Mouse (Mus musculus): ENCODE data around the gene Gpr157. TPM values are rescaled to one million over a fixed set of nuclear protein-coding genes. Genes with fewer than 3 reads are reported as not detected.

Gpr157 gene
- polyA plus RNA-seq, 1 experiment from 2014 or later, result 0.67 TPM

DNA sequence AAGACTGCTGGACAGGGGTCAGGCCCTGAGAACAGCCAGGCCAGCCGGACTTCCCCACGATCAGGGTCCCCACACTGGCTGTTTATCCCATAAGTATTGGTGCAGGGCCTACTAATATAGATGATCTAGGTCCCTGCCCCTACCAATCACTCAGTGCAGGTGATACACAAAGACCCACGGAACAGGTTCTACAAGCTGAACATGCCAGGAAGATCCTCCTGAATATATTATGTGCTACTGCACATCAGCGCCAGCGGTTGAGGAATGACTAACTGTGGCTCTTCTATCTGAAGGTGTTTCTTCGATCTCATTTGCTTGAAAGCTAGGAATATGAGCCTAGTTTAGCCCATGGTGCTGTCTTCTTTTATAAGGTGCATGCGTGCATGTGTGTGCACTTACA is 11.8 kb upstream of the Gpr157 start:
- ATAC-seq (ENCODE audit: low FRiP score), result no peak
- 89% methylated on average over 7 of the region's 7 CpGs for WGBS
- H3K27ac ChIP-seq (replicated peaks), result no peak overlapping the region

DNA sequence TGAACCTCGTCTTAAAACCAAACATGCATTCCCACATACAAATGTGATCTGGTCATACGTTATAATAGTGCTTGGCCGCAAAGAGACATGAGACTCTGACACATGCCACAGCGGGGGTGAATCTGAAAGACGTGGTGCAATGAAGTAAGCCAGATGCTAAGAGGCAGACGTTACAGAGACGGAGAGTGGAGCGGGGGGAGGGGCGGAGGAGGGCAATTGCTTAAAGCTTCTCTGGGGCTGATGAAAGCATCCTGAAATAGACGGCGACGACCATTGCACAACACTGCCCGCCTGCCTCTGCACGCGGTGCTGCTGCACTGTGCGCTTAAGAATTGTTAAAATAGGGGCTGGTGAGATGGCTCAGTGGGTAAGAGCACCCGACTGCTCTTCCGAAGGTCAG is 11.0 kb upstream of the Gpr157 start:
- no peaks in the 10 kb centered on the region for H3K9me3 ChIP-seq (replicated peaks)
- H3K36me3 ChIP-seq, result no peaks in the 10 kb centered on the region
- 41% methylated on average over 18 of the region's 18 CpGs for WGBS
- no peak for ATAC-seq (ENCODE audit: low FRiP score)
- no peaks in the 10 kb centered on the region for H3K4me1 ChIP-seq
- no peak overlapping the region for H3K27ac ChIP-seq (replicated peaks)
- no peaks in the 10 kb centered on the region for H3K27me3 ChIP-seq (replicated peaks)
- no peak overlapping the region for H3K9ac ChIP-seq (replicated peaks)
- H3K4me2 ChIP-seq, result no peak overlapping the region
- H3K4me3 ChIP-seq (replicated peaks), result no peak overlapping the region

More for the DNA sequence above, 11.8 kb upstream of the Gpr157 start:
- Histone ChIP-seq H3K9ac (replicated peaks) (no peak overlapping the region), H3K36me3 (no peaks in the 10 kb centered on the region), H3K9me3 (replicated peaks) (no peaks in the 10 kb centered on the region), H3K4me2 (no peak overlapping the region), H3K4me3 (replicated peaks) (no peak overlapping the region), H3K27me3 (replicated peaks) (no peaks in the 10 kb centered on the region), H3K4me1 (no peaks in the 10 kb centered on the region)

DNA sequence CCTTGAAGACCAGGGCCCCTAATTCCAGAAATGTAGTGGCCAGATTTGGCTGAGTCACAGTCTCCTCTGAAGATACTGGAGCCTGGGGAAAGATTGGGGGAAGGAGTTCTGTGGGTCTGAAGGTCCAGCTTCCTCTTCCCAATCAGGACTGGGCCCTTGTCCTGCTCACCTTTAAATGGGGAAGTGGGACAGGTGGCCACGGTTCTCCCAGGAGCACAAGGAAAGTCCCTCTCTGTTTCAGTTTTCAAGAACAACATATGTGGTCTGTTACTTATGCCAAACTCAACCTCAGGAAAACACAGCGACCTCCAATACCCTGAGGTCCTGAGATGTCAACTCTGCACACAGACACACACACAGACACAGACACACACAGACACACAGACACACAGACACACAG is 8.5 kb upstream of the Gpr157 start:
- no peak for ATAC-seq (ENCODE audit: low FRiP score)
- H3K27ac ChIP-seq (replicated peaks), result no peak overlapping the region
- H3K4me3 ChIP-seq (replicated peaks), result no peak overlapping the region
- H3K9me3 ChIP-seq (replicated peaks), result no peaks in the 10 kb centered on the region
- WGBS, result 71% methylated on average over 2 of the region's 2 CpGs
- H3K27me3 ChIP-seq (replicated peaks), result no peaks in the 10 kb centered on the region
- H3K9ac ChIP-seq (replicated peaks), result no peak overlapping the region
- no peak overlapping the region for H3K4me2 ChIP-seq
- H3K4me1 ChIP-seq, result no peaks in the 10 kb centered on the region
- no peaks in the 10 kb centered on the region for H3K36me3 ChIP-seq

- H3K4me3 ChIP-seq (replicated peaks), result no peak overlapping the region
- H3K9ac ChIP-seq (replicated peaks), result no peak overlapping the region
- H3K36me3 ChIP-seq, result no peaks in the 10 kb centered on the region
- H3K4me1 ChIP-seq, result no peaks in the 10 kb centered on the region
- no peak overlapping the region for H3K27ac ChIP-seq (replicated peaks)
- H3K9me3 ChIP-seq (replicated peaks), result no peaks in the 10 kb centered on the region
- no peaks in the 10 kb centered on the region for H3K27me3 ChIP-seq (replicated peaks)
- ATAC-seq (ENCODE audit: low FRiP score), result no peak
- no peak overlapping the region for H3K4me2 ChIP-seq
- 77% methylated on average over 7 of the region's 7 CpGs for WGBS
These were observed 7.9 kb upstream of the Gpr157 start for GRCm38 (mm10) chr4:150079244-150079643.

- H3K4me3 ChIP-seq (replicated peaks), result no peak overlapping the region
- no peak for ATAC-seq (ENCODE audit: low FRiP score)
- H3K4me1 ChIP-seq, result no peaks in the 10 kb centered on the region
These were observed 6.7 kb upstream of the Gpr157 start for GRCm38 (mm10) chr4:150080330-150080967.

DNA sequence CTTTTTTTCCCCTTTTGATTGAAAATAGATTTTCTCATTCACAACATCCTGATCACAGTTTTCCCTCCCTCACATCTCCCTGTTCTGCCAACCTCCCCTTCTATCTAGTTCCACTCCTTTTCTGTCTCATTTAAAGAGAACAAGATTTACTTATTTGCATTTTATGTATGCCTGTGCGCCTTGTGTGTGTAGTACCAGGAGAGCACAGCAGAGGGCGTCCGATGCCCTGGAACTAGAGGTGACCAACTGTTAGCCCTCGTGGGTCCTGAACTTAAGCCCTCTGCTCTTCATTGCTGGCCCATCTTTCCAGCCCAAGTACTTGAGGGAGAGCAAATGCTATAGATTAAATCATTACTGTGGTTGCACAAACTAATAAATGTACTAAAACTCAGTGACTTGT is 1.8 kb upstream of the Gpr157 start:
- Histone ChIP-seq H3K27me3 (replicated peaks) (peaks cover 9% of the 10 kb centered on the region), H3K4me2 (no peak overlapping the region), H3K4me3 (replicated peaks) (no peak overlapping the region), H3K9ac (replicated peaks) (no peak overlapping the region), H3K4me1 (peaks cover 14% of the 10 kb centered on the region), H3K9me3 (replicated peaks) (no peaks in the 10 kb centered on the region), H3K36me3 (no peaks in the 10 kb centered on the region), H3K27ac (replicated peaks) (no peak overlapping the region)
- WGBS, result 82% methylated on average over 4 of the region's 4 CpGs
- no peak for ATAC-seq (ENCODE audit: low FRiP score)

More at GRCm38 (mm10) chr4:150080330-150080967, 6.7 kb upstream of the Gpr157 start:
- Histone ChIP-seq H3K27me3 (replicated peaks) (no peaks in the 10 kb centered on the region), H3K9me3 (replicated peaks) (no peaks in the 10 kb centered on the region), H3K27ac (replicated peaks) (no peak overlapping the region), H3K9ac (replicated peaks) (no peak overlapping the region), H3K4me2 (no peak overlapping the region), H3K36me3 (no peaks in the 10 kb centered on the region)
- 89% methylated on average over 11 of the region's 11 CpGs for WGBS

DNA sequence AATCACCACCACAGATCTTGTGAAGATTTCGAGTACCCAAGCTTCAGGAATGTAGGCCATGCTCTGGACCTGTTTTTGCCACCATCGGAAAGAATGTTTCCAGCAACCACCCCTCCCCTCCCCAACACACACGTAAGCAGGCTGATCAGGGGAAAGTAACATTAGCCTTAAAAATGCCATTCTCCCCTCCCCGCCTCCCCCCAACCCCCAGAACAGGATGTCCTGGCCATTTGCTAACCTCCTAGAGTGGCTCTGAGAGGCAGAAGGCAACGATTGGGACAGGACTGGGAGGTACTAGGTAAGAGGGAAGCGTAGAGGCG is 364 bp upstream of the Gpr157 start:
- Histone ChIP-seq H3K4me3 (replicated peaks) (peak overlapping the region; percentile 57), H3K36me3 (no peaks in the 10 kb centered on the region), H3K27ac (replicated peaks) (no peak overlapping the region), H3K27me3 (replicated peaks) (peaks cover 9% of the 10 kb centered on the region), H3K9me3 (replicated peaks) (no peaks in the 10 kb centered on the region), H3K4me1 (peaks cover 14% of the 10 kb centered on the region), H3K4me2 (peak overlapping the region; percentile 99), H3K9ac (replicated peaks) (peak overlapping the region; percentile 58; the same call in 1 of the 2 replicates)
- no peak for ATAC-seq (ENCODE audit: low FRiP score)
- 2% methylated on average over 7 of the region's 7 CpGs for WGBS

DNA sequence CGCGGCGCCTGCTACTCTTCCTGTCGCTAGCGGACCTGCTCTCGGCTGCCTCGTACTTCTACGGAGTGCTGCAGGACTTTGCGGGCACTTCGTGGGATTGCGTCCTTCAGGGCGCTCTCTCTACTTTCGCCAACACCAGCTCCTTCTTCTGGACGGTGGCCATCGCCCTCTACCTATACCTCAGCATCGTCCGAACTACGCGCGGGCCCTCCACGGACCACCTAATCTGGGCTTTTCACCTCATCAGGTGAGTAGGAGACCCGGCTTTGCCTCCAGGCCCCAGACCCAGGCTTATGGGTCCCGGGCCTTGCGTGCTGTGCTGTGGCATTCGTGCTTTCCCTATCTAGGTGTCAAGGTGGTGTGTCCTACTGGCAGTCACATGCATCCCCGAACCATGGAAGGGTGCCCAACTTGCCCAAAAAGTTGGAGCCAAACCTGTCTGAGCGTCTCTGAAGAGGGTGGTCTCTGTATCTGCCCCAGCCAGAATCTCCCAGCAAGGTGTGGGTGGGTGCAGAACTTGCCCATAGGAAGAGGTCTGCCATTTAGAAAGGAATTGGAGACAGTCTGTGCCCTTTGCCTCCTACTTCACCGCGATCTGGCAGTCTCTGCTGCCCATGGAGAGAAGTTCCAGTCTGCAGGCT is 845 bp downstream of the Gpr157 start:
- H3K27ac ChIP-seq (replicated peaks), result 0 out of 2 replicates have a peak overlapping the region, but pooled peaks have one; percentile 33
- WGBS, result 14% methylated on average over 29 of the region's 29 CpGs
- peak overlapping the region; percentile 57 for H3K4me3 ChIP-seq (replicated peaks)
- peak overlapping the region; percentile 99 for H3K4me2 ChIP-seq
- peaks cover 14% of the 10 kb centered on the region for H3K4me1 ChIP-seq
- ATAC-seq (ENCODE audit: low FRiP score), result no peak
- no peaks in the 10 kb centered on the region for H3K36me3 ChIP-seq
- H3K27me3 ChIP-seq (replicated peaks), result peaks cover 9% of the 10 kb centered on the region
- peak overlapping the region; percentile 58 for H3K9ac ChIP-seq (replicated peaks)
- no peaks in the 10 kb centered on the region for H3K9me3 ChIP-seq (replicated peaks)

GRCm38 (mm10) chr4:150089121-150089520 is 2.0 kb downstream of the Gpr157 start:
- H3K27me3 ChIP-seq (replicated peaks), result peaks cover 9% of the 10 kb centered on the region
- no peaks in the 10 kb centered on the region for H3K36me3 ChIP-seq
- H3K27ac ChIP-seq (replicated peaks), result no peak overlapping the region
- H3K9me3 ChIP-seq (replicated peaks), result no peaks in the 10 kb centered on the region
- no peak overlapping the region for H3K4me3 ChIP-seq (replicated peaks)
- 77% methylated on average over 10 of the region's 10 CpGs for WGBS
- H3K4me2 ChIP-seq, result peak overlapping the region; percentile 99; the same call in 1 of the 2 replicates
- H3K9ac ChIP-seq (replicated peaks), result no peak overlapping the region
- ATAC-seq (ENCODE audit: low FRiP score), result no peak
- H3K4me1 ChIP-seq, result peaks cover 18% of the 10 kb centered on the region

GRCm38 (mm10) chr4:150091887-150092582 is 4.9 kb downstream of the Gpr157 start:
- no peak overlapping the region for H3K9ac ChIP-seq (replicated peaks)
- 88% methylated on average over 18 of the region's 18 CpGs for WGBS
- H3K4me1 ChIP-seq, result peaks cover 24% of the 10 kb centered on the region
- no peak overlapping the region for H3K27ac ChIP-seq (replicated peaks)
- H3K9me3 ChIP-seq (replicated peaks), result no peaks in the 10 kb centered on the region
- no peak for ATAC-seq (ENCODE audit: low FRiP score)
- H3K4me3 ChIP-seq (replicated peaks), result no peak overlapping the region
- H3K36me3 ChIP-seq, result no peaks in the 10 kb centered on the region
- no peak overlapping the region for H3K4me2 ChIP-seq
- H3K27me3 ChIP-seq (replicated peaks), result peaks cover 9% of the 10 kb centered on the region

GRCm38 (mm10) chr4:150092583-150092902 is 5.4 kb downstream of the Gpr157 start:
- Histone ChIP-seq H3K36me3 (no peaks in the 10 kb centered on the region), H3K9ac (replicated peaks) (no peak overlapping the region), H3K27ac (replicated peaks) (no peak overlapping the region), H3K4me2 (no peak overlapping the region), H3K4me1 (peaks cover 22% of the 10 kb centered on the region), H3K27me3 (replicated peaks) (peaks cover 9% of the 10 kb centered on the region), H3K4me3 (replicated peaks) (no peak overlapping the region), H3K9me3 (replicated peaks) (no peaks in the 10 kb centered on the region)
- no peak for ATAC-seq (ENCODE audit: low FRiP score)
- WGBS, result 70% methylated on average over 3 of the region's 3 CpGs

All from neural tube, embryonic 15.5 days (tissue).